Mouse (Mus musculus): ENCODE data around the gene Cyb5d1. TPM values are rescaled to one million over a fixed set of nuclear protein-coding genes. Genes with fewer than 3 reads are reported as not detected.
A peak's percentile ranks its signal among the peaks of the same experiment; 100 is the strongest.

The Cyb5d1 gene
- polyA plus RNA-seq, 1 experiment from 2014 or later: 29.7 TPM

- ATAC-seq (ENCODE audit: low FRiP score): peak; percentile 1; the same call in 1 of the 2 replicates
- Histone ChIP-seq H3K27me3 (replicated peaks) (no peaks in the 10 kb centered on the region), H3K4me2 (peak overlapping the region; percentile 96), H3K9me3 (replicated peaks) (no peaks in the 10 kb centered on the region), H3K4me1 (peaks cover 75% of the 10 kb centered on the region), H3K27ac (replicated peaks) (peak overlapping the region; percentile 98), H3K36me3 (peaks cover 10% of the 10 kb centered on the region), H3K9ac (replicated peaks) (peak overlapping the region; percentile 91), H3K4me3 (replicated peaks) (peak overlapping the region; percentile 65)
- 0% methylated on average over 3 of the region's 3 CpGs for WGBS
Observed at GRCm38 (mm10) chr11:69415327-69415667, 19.9 kb upstream of the Cyb5d1 start.

GRCm38 (mm10) chr11:69414421-69415326 is 19.2 kb upstream of the Cyb5d1 start:
- ATAC-seq (ENCODE audit: low FRiP score): no peak
- 9% methylated on average over 4 of the region's 4 CpGs for WGBS
- H3K4me1 ChIP-seq: peaks cover 75% of the 10 kb centered on the region
- no peaks in the 10 kb centered on the region for H3K9me3 ChIP-seq (replicated peaks)
- H3K27me3 ChIP-seq (replicated peaks): no peaks in the 10 kb centered on the region
- H3K36me3 ChIP-seq: peaks cover 10% of the 10 kb centered on the region
- H3K27ac ChIP-seq (replicated peaks): peak overlapping the region; percentile 98
- H3K9ac ChIP-seq (replicated peaks): peak overlapping the region; percentile 91
- H3K4me2 ChIP-seq: peak overlapping the region; percentile 96
- H3K4me3 ChIP-seq (replicated peaks): peak overlapping the region; percentile 65

- Histone ChIP-seq H3K27me3 (replicated peaks) (no peaks in the 10 kb centered on the region), H3K4me2 (peak within 1 kb of the TSS; percentile 96), H3K4me3 (replicated peaks) (peak within 1 kb of the TSS; percentile 65), H3K9ac (replicated peaks) (peak within 1 kb of the TSS; percentile 91), H3K9me3 (replicated peaks) (no peaks in the 10 kb centered on the region), H3K36me3 (peaks cover 10% of the 10 kb centered on the region), H3K27ac (replicated peaks) (peak within 1 kb of the TSS; percentile 98), H3K4me1 (peaks cover 79% of the 10 kb centered on the region)
- WGBS: 32% methylated on average over 12 of the region's 12 CpGs
- ATAC-seq (ENCODE audit: low FRiP score): no peak
Observed at GRCm38 (mm10) chr11:69413221-69414181, 18.1 kb upstream of the Cyb5d1 start, which contains the start of gene Kdm6b. Gene Kdm6b, minus strand, starts transcription at chr11:69413675.

DNA sequence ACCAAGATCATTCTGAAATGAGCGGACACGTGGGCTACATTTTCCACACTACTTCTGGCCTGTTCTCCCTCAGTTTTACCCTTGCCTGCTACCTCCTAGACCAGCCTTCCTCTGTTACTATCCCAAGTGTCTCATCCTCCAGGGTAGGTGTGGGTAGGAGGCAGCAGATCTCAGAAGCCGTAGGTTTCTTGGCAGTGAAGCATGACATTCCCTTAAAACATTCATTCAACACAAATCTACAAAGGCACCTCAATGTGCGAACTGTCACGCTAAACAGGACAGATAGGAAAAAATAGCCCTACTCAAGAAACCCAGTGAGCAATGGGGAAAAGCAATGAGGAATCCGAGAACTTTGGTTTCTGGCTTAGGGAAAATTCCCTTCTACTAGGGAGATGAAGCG is 17.1 kb upstream of the Cyb5d1 start:
- Histone ChIP-seq H3K36me3 (peaks cover 16% of the 10 kb centered on the region), H3K4me2 (peak overlapping the region; percentile 96), H3K4me3 (replicated peaks) (peak overlapping the region; percentile 65), H3K27me3 (replicated peaks) (no peaks in the 10 kb centered on the region), H3K4me1 (peaks cover 79% of the 10 kb centered on the region), H3K9ac (replicated peaks) (peak overlapping the region; percentile 77), H3K27ac (replicated peaks) (peak overlapping the region; percentile 98), H3K9me3 (replicated peaks) (no peaks in the 10 kb centered on the region)
- WGBS: 52% methylated on average over 7 of the region's 7 CpGs
- no peak for ATAC-seq (ENCODE audit: low FRiP score)

GRCm38 (mm10) chr11:69411538-69412203 is 16.2 kb upstream of the Cyb5d1 start:
- Histone ChIP-seq H3K4me2 (peak overlapping the region; percentile 96), H3K9me3 (replicated peaks) (no peaks in the 10 kb centered on the region), H3K9ac (replicated peaks) (peak overlapping the region; percentile 77), H3K27ac (replicated peaks) (peak overlapping the region; percentile 98), H3K4me1 (peaks cover 77% of the 10 kb centered on the region), H3K4me3 (replicated peaks) (peak overlapping the region; percentile 65), H3K36me3 (peaks cover 24% of the 10 kb centered on the region), H3K27me3 (replicated peaks) (no peaks in the 10 kb centered on the region)
- no peak for ATAC-seq (ENCODE audit: low FRiP score)
- under 1% methylated on average over 38 of the region's 39 CpGs for WGBS

DNA sequence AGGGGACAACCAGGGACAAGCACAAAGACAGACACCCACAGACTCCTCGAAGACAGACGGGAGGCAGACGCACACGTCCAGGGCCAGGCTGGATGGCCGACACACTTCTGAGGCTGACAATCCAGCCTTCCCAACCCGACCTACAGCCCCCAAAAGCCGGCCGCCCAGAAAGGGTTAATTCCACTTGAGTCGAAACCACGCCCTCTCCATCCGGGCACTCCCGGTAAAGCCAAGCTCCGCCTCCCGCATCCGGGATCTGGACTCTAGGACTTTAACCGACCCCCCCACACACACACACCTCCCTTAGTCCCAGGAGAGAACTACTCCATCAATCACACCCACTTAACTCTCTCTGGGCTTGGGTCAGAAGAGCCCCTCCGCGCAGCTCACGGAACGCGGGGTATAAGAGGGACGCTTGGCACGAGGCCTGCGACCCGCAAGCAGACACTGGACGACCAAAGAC is 15.7 kb upstream of the Cyb5d1 start:
- peak overlapping the region; percentile 65 for H3K4me3 ChIP-seq (replicated peaks)
- H3K4me1 ChIP-seq: peaks cover 75% of the 10 kb centered on the region
- no peaks in the 10 kb centered on the region for H3K9me3 ChIP-seq (replicated peaks)
- H3K36me3 ChIP-seq: peaks cover 30% of the 10 kb centered on the region
- WGBS: 0% methylated on average over 26 of the region's 26 CpGs
- peak overlapping the region; percentile 96 for H3K4me2 ChIP-seq
- peak; percentile 51 for ATAC-seq (ENCODE audit: low FRiP score)
- no peaks in the 10 kb centered on the region for H3K27me3 ChIP-seq (replicated peaks)
- peak overlapping the region; percentile 77 for H3K9ac ChIP-seq (replicated peaks)
- peak overlapping the region; percentile 98 for H3K27ac ChIP-seq (replicated peaks)

GRCm38 (mm10) chr11:69410310-69411072 is 15.1 kb upstream of the Cyb5d1 start:
- H3K4me2 ChIP-seq: peak overlapping the region; percentile 96
- peaks cover 36% of the 10 kb centered on the region for H3K36me3 ChIP-seq
- peak overlapping the region; percentile 77 for H3K9ac ChIP-seq (replicated peaks)
- H3K27ac ChIP-seq (replicated peaks): peak overlapping the region; percentile 98
- under 1% methylated on average over 41 of the region's 41 CpGs for WGBS
- no peaks in the 10 kb centered on the region for H3K27me3 ChIP-seq (replicated peaks)
- ATAC-seq (ENCODE audit: low FRiP score): 0 out of 2 replicates have a peak, but pooled peaks have one; percentile 8
- no peaks in the 10 kb centered on the region for H3K9me3 ChIP-seq (replicated peaks)
- peaks cover 75% of the 10 kb centered on the region for H3K4me1 ChIP-seq
- peak overlapping the region; percentile 65 for H3K4me3 ChIP-seq (replicated peaks)

- Histone ChIP-seq H3K4me1 (peaks cover 72% of the 10 kb centered on the region), H3K4me3 (replicated peaks) (peak overlapping the region; percentile 65), H3K36me3 (peaks cover 41% of the 10 kb centered on the region), H3K4me2 (peak overlapping the region; percentile 96), H3K9ac (replicated peaks) (peak overlapping the region; percentile 77), H3K9me3 (replicated peaks) (no peaks in the 10 kb centered on the region), H3K27ac (replicated peaks) (peak overlapping the region; percentile 98), H3K27me3 (replicated peaks) (no peaks in the 10 kb centered on the region)
- no peak for ATAC-seq (ENCODE audit: low FRiP score)
- under 1% methylated on average over 18 of the region's 18 CpGs for WGBS
Observed at GRCm38 (mm10) chr11:69410045-69410309, 14.5 kb upstream of the Cyb5d1 start.

GRCm38 (mm10) chr11:69409378-69410044 is 14.1 kb upstream of the Cyb5d1 start:
- H3K27me3 ChIP-seq (replicated peaks): no peaks in the 10 kb centered on the region
- H3K4me1 ChIP-seq: peaks cover 68% of the 10 kb centered on the region
- peaks cover 45% of the 10 kb centered on the region for H3K36me3 ChIP-seq
- H3K9ac ChIP-seq (replicated peaks): peak overlapping the region; percentile 77
- under 1% methylated on average over 45 of the region's 46 CpGs for WGBS
- ATAC-seq (ENCODE audit: low FRiP score): peak; percentile 46
- no peaks in the 10 kb centered on the region for H3K9me3 ChIP-seq (replicated peaks)
- H3K4me3 ChIP-seq (replicated peaks): peak overlapping the region; percentile 65
- peak overlapping the region; percentile 96 for H3K4me2 ChIP-seq
- H3K27ac ChIP-seq (replicated peaks): peak overlapping the region; percentile 98

All from neural tube, embryonic 15.5 days (tissue).